Mouse (Mus musculus): ENCODE data around the gene BC055324. TPM values are rescaled to one million over a fixed set of nuclear protein-coding genes. Genes with fewer than 3 reads are reported as not detected.

BC055324 gene
- polyA plus RNA-seq, 1 experiment from 2014 or later: 32.2 TPM

DNA sequence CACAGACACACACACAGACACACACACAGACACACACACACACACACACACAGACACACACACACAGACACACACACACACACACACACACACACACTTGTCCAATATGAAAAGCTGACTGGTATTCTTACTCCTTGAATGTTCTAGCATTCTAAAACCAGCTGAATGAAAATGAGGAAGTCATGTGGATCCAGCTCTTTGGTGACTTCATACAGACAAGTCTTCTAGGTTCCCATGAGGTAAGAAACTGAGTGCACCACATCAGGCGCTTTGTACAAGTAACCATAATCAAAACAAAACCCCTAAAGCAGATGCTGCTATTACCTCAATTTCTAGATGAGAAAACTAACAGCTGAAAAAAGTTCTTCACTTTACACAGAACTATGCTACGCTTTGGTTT lies 19.5 kb downstream of the BC055324 start:
- Histone ChIP-seq H3K4me2 (no peak overlapping the region), H3K9me3 (ENCODE audit: control insufficient read depth, low read length) (no peaks in the 10 kb centered on the region), H3K27me3 (ENCODE audit: control insufficient read depth, insufficient read depth, low read length) (no peaks in the 10 kb centered on the region), H3K36me3 (ENCODE audit: control insufficient read depth, insufficient read depth, low read length) (no peaks in the 10 kb centered on the region), H3K4me3 (ENCODE audit: low read depth, low read length) (no peak overlapping the region), H3K9ac (ENCODE audit: low read length) (no peak overlapping the region), H3K27ac (ENCODE audit: low read depth, low read length) (no peak overlapping the region), H3K4me1 (ENCODE audit: control insufficient read depth, insufficient read depth, low read length) (no peaks in the 10 kb centered on the region)
- ATAC-seq (ENCODE audit: low FRiP score) (no peak), DNase-seq (ENCODE audit: low spot score, missing footprints) (peak; percentile 81)
- 94% methylated on average over 2 of the region's 2 CpGs for WGBS

DNA sequence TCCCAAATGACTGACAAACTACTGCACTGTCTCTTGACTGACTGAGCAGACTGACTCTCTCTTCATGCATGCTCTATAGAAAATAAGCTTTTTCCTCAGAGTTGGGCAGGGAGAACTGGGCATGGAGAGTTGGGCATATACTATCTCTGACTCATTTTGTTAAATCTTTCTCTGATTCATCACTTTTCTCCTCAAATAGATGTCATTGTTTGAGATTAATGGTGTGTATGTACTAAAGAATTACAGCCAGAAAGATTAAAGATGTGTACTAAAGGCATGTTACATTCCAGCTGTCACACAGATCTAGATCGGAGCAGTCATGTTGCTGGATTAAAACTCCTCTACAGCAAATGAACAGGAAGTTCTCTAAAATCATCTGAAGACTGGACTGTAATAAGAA lies 20.1 kb downstream of the BC055324 start:
- no peaks in the 10 kb centered on the region for H3K36me3 ChIP-seq (ENCODE audit: control insufficient read depth, insufficient read depth, low read length)
- DNase-seq (ENCODE audit: low spot score, missing footprints) (no peak), ATAC-seq (ENCODE audit: low FRiP score) (no peak)
- WGBS: 93% methylated on average over 1 of the region's 1 CpGs
- no peaks in the 10 kb centered on the region for H3K4me1 ChIP-seq (ENCODE audit: control insufficient read depth, insufficient read depth, low read length)
- H3K4me2 ChIP-seq: no peak overlapping the region
- no peak overlapping the region for H3K4me3 ChIP-seq (ENCODE audit: low read depth, low read length)
- H3K27me3 ChIP-seq (ENCODE audit: control insufficient read depth, insufficient read depth, low read length): no peaks in the 10 kb centered on the region
- no peak overlapping the region for H3K27ac ChIP-seq (ENCODE audit: low read depth, low read length)
- no peaks in the 10 kb centered on the region for H3K9me3 ChIP-seq (ENCODE audit: control insufficient read depth, low read length)
- H3K9ac ChIP-seq (ENCODE audit: low read length): no peak overlapping the region

DNA sequence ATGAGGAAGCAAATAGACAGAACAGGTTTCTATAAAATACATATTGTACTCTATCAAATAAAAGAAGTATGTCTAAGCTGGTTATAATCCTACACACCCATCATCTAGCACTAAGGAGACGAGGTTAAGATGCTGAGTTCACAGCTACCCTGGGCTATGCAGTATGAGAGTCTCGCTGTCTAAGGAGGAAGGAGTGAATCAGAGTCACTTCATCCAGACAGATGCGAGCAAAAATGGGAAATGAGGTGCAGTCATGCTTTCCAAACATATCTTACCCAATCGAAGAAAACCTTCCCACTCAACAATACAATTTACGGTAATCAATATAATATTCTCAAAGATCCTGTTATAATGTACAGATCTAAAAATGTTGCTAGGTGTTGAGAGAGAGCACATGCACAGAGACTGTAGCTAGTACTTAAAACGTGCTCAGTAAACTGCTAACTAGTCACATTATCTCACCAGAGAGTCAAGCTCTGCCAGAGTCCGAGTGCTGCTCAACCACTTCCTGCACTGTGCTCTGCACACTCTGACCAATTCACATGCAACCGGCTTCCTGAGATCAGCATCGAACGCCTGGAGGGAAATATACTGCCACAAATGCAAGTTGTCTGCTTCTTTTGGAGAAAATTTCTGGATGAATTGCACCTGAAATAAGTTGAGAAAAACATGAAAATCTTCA lies 30.4 kb downstream of the BC055324 start:
- no peak overlapping the region for H3K9ac ChIP-seq (ENCODE audit: low read length)
- H3K27me3 ChIP-seq (ENCODE audit: control insufficient read depth, insufficient read depth, low read length): no peaks in the 10 kb centered on the region
- no peak overlapping the region for H3K27ac ChIP-seq (ENCODE audit: low read depth, low read length)
- no peak for ATAC-seq (ENCODE audit: low FRiP score)
- H3K4me1 ChIP-seq (ENCODE audit: control insufficient read depth, insufficient read depth, low read length): no peaks in the 10 kb centered on the region
- no peaks in the 10 kb centered on the region for H3K9me3 ChIP-seq (ENCODE audit: control insufficient read depth, low read length)
- peak; percentile 77 for DNase-seq (ENCODE audit: low spot score, missing footprints)
- H3K4me2 ChIP-seq: no peak overlapping the region
- 93% methylated on average over 10 of the region's 10 CpGs for WGBS
- H3K36me3 ChIP-seq (ENCODE audit: control insufficient read depth, insufficient read depth, low read length): peaks cover 2% of the 10 kb centered on the region; the same call in 1 of the 2 replicates
- no peak overlapping the region for H3K4me3 ChIP-seq (ENCODE audit: low read depth, low read length)

DNA sequence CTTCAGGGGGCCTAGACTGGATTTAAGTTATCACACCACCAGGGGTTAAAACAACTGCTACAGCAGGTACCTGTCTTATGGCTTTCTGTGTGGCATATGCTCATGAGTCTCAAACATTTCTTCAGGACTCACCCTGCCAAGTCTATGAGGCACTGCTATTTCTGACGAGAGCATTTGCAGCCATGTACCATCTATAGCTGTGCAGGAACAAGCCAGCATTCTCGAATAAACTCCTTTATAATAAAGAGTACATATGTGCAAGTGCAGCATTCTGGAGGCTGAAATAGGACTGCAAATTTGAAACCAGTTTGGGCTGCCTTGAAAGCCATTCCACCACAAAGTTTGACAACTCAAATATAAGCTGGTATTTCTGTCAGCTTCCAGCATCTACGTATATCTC lies 36.6 kb downstream of the BC055324 start:
- no peak overlapping the region for H3K4me3 ChIP-seq (ENCODE audit: low read depth, low read length)
- H3K36me3 ChIP-seq (ENCODE audit: control insufficient read depth, insufficient read depth, low read length): peaks cover 7% of the 10 kb centered on the region
- H3K4me1 ChIP-seq (ENCODE audit: control insufficient read depth, insufficient read depth, low read length): no peaks in the 10 kb centered on the region
- H3K9ac ChIP-seq (ENCODE audit: low read length): no peak overlapping the region
- H3K27me3 ChIP-seq (ENCODE audit: control insufficient read depth, insufficient read depth, low read length): no peaks in the 10 kb centered on the region
- H3K27ac ChIP-seq (ENCODE audit: low read depth, low read length): no peak overlapping the region
- no peaks in the 10 kb centered on the region for H3K9me3 ChIP-seq (ENCODE audit: control insufficient read depth, low read length)
- H3K4me2 ChIP-seq: no peak overlapping the region
- ATAC-seq (ENCODE audit: low FRiP score): no peak
- WGBS: 91% methylated on average over 3 of the region's 3 CpGs
- no peak for DNase-seq (ENCODE audit: low spot score, missing footprints)

DNA sequence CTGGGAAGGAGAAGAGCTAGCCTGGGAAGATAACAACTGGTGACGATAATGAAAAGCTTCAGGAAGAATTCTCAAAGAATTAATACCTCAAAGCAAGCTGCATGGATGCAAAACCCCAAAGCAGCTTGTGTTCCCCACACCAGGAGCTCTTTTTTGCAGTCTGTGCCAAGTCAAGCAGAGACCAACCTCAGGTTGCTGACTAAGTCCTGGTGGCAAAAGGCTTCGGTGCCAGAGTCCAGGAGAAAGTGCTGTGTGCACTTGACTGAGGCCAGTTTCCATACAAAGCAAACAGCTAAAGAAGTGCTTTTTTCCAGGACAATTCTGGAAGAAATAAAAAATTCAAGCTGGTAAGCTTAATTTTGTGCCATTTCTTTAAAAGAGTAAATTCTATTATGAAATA lies 41.2 kb downstream of the BC055324 start:
- H3K4me3 ChIP-seq (ENCODE audit: low read depth, low read length): no peak overlapping the region
- DNase-seq (ENCODE audit: low spot score, missing footprints): no peak
- H3K4me1 ChIP-seq (ENCODE audit: control insufficient read depth, insufficient read depth, low read length): no peaks in the 10 kb centered on the region
- H3K9me3 ChIP-seq (ENCODE audit: control insufficient read depth, low read length): no peaks in the 10 kb centered on the region
- no peak overlapping the region for H3K4me2 ChIP-seq
- no peak overlapping the region for H3K27ac ChIP-seq (ENCODE audit: low read depth, low read length)
- H3K27me3 ChIP-seq (ENCODE audit: control insufficient read depth, insufficient read depth, low read length): no peaks in the 10 kb centered on the region
- ATAC-seq (ENCODE audit: low FRiP score): no peak
- peaks cover 23% of the 10 kb centered on the region for H3K36me3 ChIP-seq (ENCODE audit: control insufficient read depth, insufficient read depth, low read length)
- 92% methylated on average over 2 of the region's 2 CpGs for WGBS
- H3K9ac ChIP-seq (ENCODE audit: low read length): no peak overlapping the region

DNA sequence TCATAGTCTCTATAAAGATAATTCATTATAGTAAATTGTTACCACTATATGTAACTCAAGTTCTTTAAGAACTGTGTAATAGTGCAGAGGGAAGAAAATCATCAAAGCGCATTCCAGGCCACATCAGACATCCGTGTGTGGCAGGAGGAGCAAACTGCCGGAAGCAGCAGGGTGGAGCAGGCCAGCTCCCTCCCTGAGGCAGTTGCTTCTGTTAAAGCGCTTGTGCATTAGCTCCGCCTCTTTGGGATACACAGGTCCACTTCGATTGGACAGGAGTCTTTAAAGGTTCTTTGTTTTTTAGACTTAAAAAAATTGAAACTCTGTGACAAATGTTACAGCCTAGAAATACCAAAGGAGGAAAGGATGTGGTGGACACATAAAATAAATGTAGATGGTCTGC lies 52.5 kb downstream of the BC055324 start:
- Histone ChIP-seq H3K4me3 (ENCODE audit: low read depth, low read length) (no peak overlapping the region), H3K27me3 (ENCODE audit: control insufficient read depth, insufficient read depth, low read length) (no peaks in the 10 kb centered on the region), H3K9me3 (ENCODE audit: control insufficient read depth, low read length) (no peaks in the 10 kb centered on the region), H3K9ac (ENCODE audit: low read length) (no peak overlapping the region), H3K36me3 (ENCODE audit: control insufficient read depth, insufficient read depth, low read length) (peaks cover 6% of the 10 kb centered on the region), H3K4me2 (no peak overlapping the region), H3K27ac (ENCODE audit: low read depth, low read length) (no peak overlapping the region), H3K4me1 (ENCODE audit: control insufficient read depth, insufficient read depth, low read length) (no peaks in the 10 kb centered on the region)
- 75% methylated on average over 6 of the region's 6 CpGs for WGBS
- ATAC-seq (ENCODE audit: low FRiP score): no peak
- no peak for DNase-seq (ENCODE audit: low spot score, missing footprints)

DNA sequence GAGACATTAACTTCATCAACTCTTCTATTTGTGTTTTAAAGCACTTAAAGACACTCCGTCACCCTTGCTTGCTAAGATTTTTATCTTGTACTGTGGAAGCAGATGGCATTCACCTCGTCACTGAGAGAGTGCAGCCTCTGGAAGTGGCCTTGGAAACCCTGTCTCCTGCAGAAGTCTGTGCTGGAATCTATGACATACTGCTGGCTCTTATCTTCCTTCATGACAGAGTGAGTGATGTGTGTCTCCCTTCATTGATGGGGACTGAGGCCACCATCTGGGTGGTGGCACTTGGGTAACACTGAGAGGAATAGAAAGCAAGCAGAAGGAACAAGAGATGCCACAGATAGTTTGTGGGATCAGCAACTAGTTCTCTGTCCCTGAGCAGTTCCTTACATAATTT lies 60.0 kb downstream of the BC055324 start:
- no peak overlapping the region for H3K27ac ChIP-seq (ENCODE audit: low read depth, low read length)
- H3K4me3 ChIP-seq (ENCODE audit: low read depth, low read length): no peak overlapping the region
- H3K9ac ChIP-seq (ENCODE audit: low read length): no peak overlapping the region
- no peak for ATAC-seq (ENCODE audit: low FRiP score)
- peaks cover 8% of the 10 kb centered on the region for H3K4me1 ChIP-seq (ENCODE audit: control insufficient read depth, insufficient read depth, low read length)
- H3K9me3 ChIP-seq (ENCODE audit: control insufficient read depth, low read length): no peaks in the 10 kb centered on the region
- H3K36me3 ChIP-seq (ENCODE audit: control insufficient read depth, insufficient read depth, low read length): peaks cover 2% of the 10 kb centered on the region; the same call in 1 of the 2 replicates
- no peak for DNase-seq (ENCODE audit: low spot score, missing footprints)
- no peak overlapping the region for H3K4me2 ChIP-seq
- no peaks in the 10 kb centered on the region for H3K27me3 ChIP-seq (ENCODE audit: control insufficient read depth, insufficient read depth, low read length)
- 94% methylated on average over 2 of the region's 2 CpGs for WGBS

DNA sequence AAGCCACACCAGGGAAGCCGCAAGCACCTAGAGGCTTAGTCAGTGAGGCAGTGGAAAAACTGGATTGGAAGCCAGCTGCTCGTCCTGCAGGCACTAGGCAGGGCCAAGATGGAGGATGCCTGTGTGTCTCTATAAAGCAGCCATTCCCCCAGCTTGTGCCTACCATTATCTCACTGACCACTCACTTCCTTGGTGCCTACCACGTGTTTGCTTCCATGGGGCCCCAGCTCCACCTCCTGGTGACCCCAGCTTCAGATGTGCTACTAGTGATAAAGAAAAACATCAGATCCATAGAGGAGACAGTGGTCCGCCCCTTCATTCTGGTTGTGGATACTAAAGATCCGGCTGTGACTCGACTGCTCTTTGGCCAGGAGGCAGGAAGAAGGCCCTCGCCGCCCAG lies 62.8 kb downstream of the BC055324 start:
- WGBS: 84% methylated on average over 8 of the region's 8 CpGs
- H3K36me3 ChIP-seq (ENCODE audit: control insufficient read depth, insufficient read depth, low read length): peaks cover 2% of the 10 kb centered on the region; the same call in 1 of the 2 replicates
- DNase-seq (ENCODE audit: low spot score, missing footprints): no peak

DNA sequence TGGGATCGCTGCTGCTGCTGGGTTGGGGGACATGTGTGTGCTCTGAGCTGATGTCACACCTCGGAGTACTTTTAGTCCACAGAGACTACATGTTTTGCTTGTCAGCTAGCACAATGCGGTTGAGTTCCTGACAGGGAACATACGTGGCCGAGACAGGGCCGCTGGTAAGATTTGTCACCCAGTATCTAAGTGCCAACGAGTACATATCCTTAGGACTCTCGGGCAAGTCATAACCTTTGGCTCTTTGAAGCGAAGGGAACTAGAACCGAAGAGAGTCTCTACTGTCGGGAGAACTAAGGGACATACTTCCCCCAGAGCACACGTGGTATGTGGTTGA lies 64.2 kb downstream of the BC055324 start:
- Histone ChIP-seq H3K4me3 (ENCODE audit: low read depth, low read length) (peak overlapping the region; percentile 92), H3K9ac (ENCODE audit: low read length) (peak overlapping the region; percentile 92), H3K4me1 (ENCODE audit: control insufficient read depth, insufficient read depth, low read length) (peaks cover 10% of the 10 kb centered on the region), H3K9me3 (ENCODE audit: control insufficient read depth, low read length) (no peaks in the 10 kb centered on the region), H3K4me2 (peak overlapping the region; percentile 82), H3K27ac (ENCODE audit: low read depth, low read length) (no peak overlapping the region), H3K27me3 (ENCODE audit: control insufficient read depth, insufficient read depth, low read length) (no peaks in the 10 kb centered on the region), H3K36me3 (ENCODE audit: control insufficient read depth, insufficient read depth, low read length) (peaks cover 2% of the 10 kb centered on the region; the same call in 1 of the 2 replicates)
- ATAC-seq (ENCODE audit: low FRiP score): peak; percentile 22; the same call in 1 of the 2 replicates
- no peak for DNase-seq (ENCODE audit: low spot score, missing footprints)
- WGBS: 10% methylated on average over 12 of the region's 12 CpGs

More for the DNA sequence above, 62.8 kb downstream of the BC055324 start:
- Histone ChIP-seq H3K4me1 (ENCODE audit: control insufficient read depth, insufficient read depth, low read length) (peaks cover 10% of the 10 kb centered on the region), H3K27ac (ENCODE audit: low read depth, low read length) (no peak overlapping the region), H3K27me3 (ENCODE audit: control insufficient read depth, insufficient read depth, low read length) (no peaks in the 10 kb centered on the region), H3K9ac (ENCODE audit: low read length) (no peak overlapping the region), H3K4me2 (no peak overlapping the region), H3K9me3 (ENCODE audit: control insufficient read depth, low read length) (no peaks in the 10 kb centered on the region), H3K4me3 (ENCODE audit: low read depth, low read length) (no peak overlapping the region)
- ATAC-seq (ENCODE audit: low FRiP score): no peak

All from midbrain, embryonic 11.5 days (tissue).